In genomic region chr14:39678228-39678627, GRCm38 (mm10) we compare ENCODE assay signal across 21 mouse cellular contexts.
A peak's percentile ranks its signal among the peaks of the same experiment; 100 is the strongest.
DNase-seq lines count a peak whose midpoint lies in the region; ATAC-seq lines count a peak whose summit lies in the region.
"Had no signal": no experiment of that assay in that cellular context is flagged by ENCODE, and none has a peak within 500 bp of the region (broad histone marks: within the 10 kb centered on the region; RNA-seq: fewer than 3 reads in every experiment).

No protein-coding gene starts in this region.

- intact Hi-C loops in left cerebral cortex, postnatal 14 days (cut with DNase I): no loop called here

- peak; percentile 73 for ATAC-seq in frontal cortex, adult (ENCODE audit: low TSS enrichment)
- ATAC-seq: activated CD4-positive, CD25-positive, alpha-beta regulatory T cell, adult 4 months; forebrain, embryonic 13.5 days; forebrain, embryonic 16.5 days; hindbrain, postnatal 0 days; inflammation-experienced regulatory T-cells, adult 6 months had no signal

- no peak for DNase-seq in frontal cortex, postnatal 14 days (ENCODE audit: low spot score in 2 of 2)
- peak; percentile 7 to 9 for DNase-seq in left cerebral cortex, adult 9 months (ENCODE audit: low spot score in 2 of 2)
- DNase-seq in left cerebral cortex, postnatal 14 days (ENCODE audit: low spot score in 2 of 2): no peak
- peak; percentile 5 for DNase-seq in right cerebral cortex, postnatal 25 days
- DNase-seq in right cerebral cortex, postnatal 4 days: no peak
- DNase-seq: adrenal gland, adult 8-10 months; adrenal gland, postnatal 25 days; cerebellum, adult 18-20 months; cerebellum, adult 9-10 months; cerebellum, postnatal 14 days; gastrocnemius, postnatal 10 days; gastrocnemius, postnatal 36 days; heart, adult 2 months; heart, postnatal 14 days; heart, postnatal 4 days had no signal

Comparison
In these comparisons a context has a peak if more than half of its experiments do, and no peak if none do; other contexts are left out.
1. DNase-seq: peak in left cerebral cortex, adult 9 months (2 of 2) and right cerebral cortex, postnatal 25 days (single experiment); none in frontal cortex, postnatal 14 days (0 of 2), left cerebral cortex, postnatal 14 days (0 of 2) and right cerebral cortex, postnatal 4 days (single experiment).